In the genomic region with DNA sequence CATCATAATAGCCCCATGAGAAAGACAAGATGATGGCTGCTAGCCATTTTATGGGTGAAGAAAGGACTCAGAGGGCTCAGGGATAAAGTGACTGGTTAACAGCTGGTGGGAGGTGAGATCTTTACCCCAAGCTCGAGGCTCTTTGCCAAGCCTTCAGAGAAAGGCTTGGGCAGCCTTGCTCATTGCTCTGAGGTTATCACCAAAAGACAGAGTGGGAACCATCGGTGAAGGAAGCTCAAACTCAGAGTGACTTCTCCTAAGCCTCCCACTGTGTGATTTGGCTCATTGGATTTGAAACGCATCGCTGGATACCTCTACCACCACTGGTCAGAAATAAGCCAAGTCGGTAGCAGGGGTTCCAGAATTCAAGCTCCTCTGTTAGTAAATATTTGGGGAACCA, we compare ENCODE assay signal across 12 mouse cellular contexts. TPM values are rescaled to one million over a fixed set of nuclear protein-coding genes. Genes with fewer than 3 reads are reported as not detected.
DNase-seq lines count a peak whose midpoint lies in the region; ATAC-seq and TF ChIP-seq lines count a peak whose summit lies in the region.
"Had no signal": no experiment of that assay in that cellular context is flagged by ENCODE, and none has a peak within 500 bp of the region (broad histone marks: within the 10 kb centered on the region; RNA-seq: fewer than 3 reads in every experiment).

No protein-coding gene starts in this region.

- H3K36me3 ChIP-seq in forebrain, embryonic 10.5 days (replicated peaks) = no peaks in the 10 kb centered on the region
- no peaks in the 10 kb centered on the region for H3K36me3 ChIP-seq in forebrain, embryonic 15.5 days
- no peaks in the 10 kb centered on the region for H3K36me3 ChIP-seq in midbrain, embryonic 10.5 days
- H3K36me3 ChIP-seq in midbrain, embryonic 14.5 days (ENCODE audit: control insufficient read depth, insufficient read depth, low read length) = no peaks in the 10 kb centered on the region
- H3K36me3 ChIP-seq in heart, embryonic 10.5 days = no peaks in the 10 kb centered on the region
- H3K36me3 ChIP-seq: embryonic facial prominence, embryonic 12.5 days; heart, embryonic 15.5 days; hindbrain, embryonic 12.5 days; neural tube, embryonic 12.5 days had no signal

- no peak overlapping the region for H3K9ac ChIP-seq in forebrain, embryonic 15.5 days (replicated peaks)
- no peak overlapping the region for H3K9ac ChIP-seq in midbrain, embryonic 14.5 days (replicated peaks; ENCODE audit: low read length)
- H3K9ac ChIP-seq: embryonic facial prominence, embryonic 12.5 days; heart, embryonic 15.5 days; hindbrain, embryonic 12.5 days; liver, embryonic 14.5 days had no signal

- peak overlapping the region; percentile 80 for H3K27ac ChIP-seq in forebrain, embryonic 10.5 days
- H3K27ac ChIP-seq in forebrain, embryonic 15.5 days (replicated peaks) = no peak overlapping the region
- peak overlapping the region; percentile 78 for H3K27ac ChIP-seq in midbrain, embryonic 10.5 days (replicated peaks)
- H3K27ac ChIP-seq in midbrain, embryonic 14.5 days (replicated peaks; ENCODE audit: low read depth, low read length) = no peak overlapping the region
- H3K27ac ChIP-seq in heart, embryonic 10.5 days = no peak overlapping the region
- H3K27ac ChIP-seq: embryonic facial prominence, embryonic 12.5 days; heart, embryonic 15.5 days; liver, embryonic 14.5 days; neural tube, embryonic 12.5 days had no signal

- in situ Hi-C loops in Patski (cut with MboI; ENCODE audit: low pct_unique_long_range_greater_than_20kb) = loop anchor here (10.0 to 25.0 kb wide), 2 partner anchors 665 to 763 kb away; no protein-coding TSS in a partner anchor

- no peak for TF ChIP-seq CTCF in Patski (IDR thresholded peaks at IDR 0.05)

- peaks cover 86% of the 10 kb centered on the region for H3K27me3 ChIP-seq in forebrain, embryonic 10.5 days (ENCODE audit: poor library complexity, severe bottlenecking)
- H3K27me3 ChIP-seq in forebrain, embryonic 15.5 days = no peaks in the 10 kb centered on the region
- peaks cover 84% of the 10 kb centered on the region for H3K27me3 ChIP-seq in midbrain, embryonic 10.5 days (ENCODE audit: low read depth, poor library complexity, severe bottlenecking)
- H3K27me3 ChIP-seq in midbrain, embryonic 14.5 days (ENCODE audit: control insufficient read depth, insufficient read depth, low read length) = no peaks in the 10 kb centered on the region
- H3K27me3 ChIP-seq in Patski = no peaks in the 10 kb centered on the region
- peaks cover 4% of the 10 kb centered on the region for H3K27me3 ChIP-seq in heart, embryonic 10.5 days (ENCODE audit: insufficient read depth, poor library complexity, severe bottlenecking)
- H3K27me3 ChIP-seq: embryonic facial prominence, embryonic 12.5 days; heart, embryonic 15.5 days; hindbrain, embryonic 12.5 days; neural tube, embryonic 12.5 days had no signal

- no peaks in the 10 kb centered on the region for H3K9me3 ChIP-seq in forebrain, embryonic 10.5 days
- no peaks in the 10 kb centered on the region for H3K9me3 ChIP-seq in forebrain, embryonic 15.5 days
- no peaks in the 10 kb centered on the region for H3K9me3 ChIP-seq in midbrain, embryonic 10.5 days (replicated peaks)
- H3K9me3 ChIP-seq in midbrain, embryonic 14.5 days (ENCODE audit: control insufficient read depth, low read length) = no peaks in the 10 kb centered on the region
- H3K9me3 ChIP-seq in heart, embryonic 10.5 days = no peaks in the 10 kb centered on the region
- H3K9me3 ChIP-seq: embryonic facial prominence, embryonic 12.5 days; heart, embryonic 15.5 days; hindbrain, embryonic 12.5 days; neural tube, embryonic 12.5 days had no signal

- DNase-seq in forebrain, embryonic 10.5 days (ENCODE audit: extremely low spot score, low spot score) = no peak
- no peak for DNase-seq in midbrain, embryonic 10.5 days (ENCODE audit: low spot score)
- DNase-seq in midbrain, embryonic 14.5 days = no peak
- DNase-seq in Patski (ENCODE audit: low read depth, low spot score) = peak; percentile 64
- no peak for DNase-seq in heart, embryonic 10.5 days (ENCODE audit: low spot score)
- DNase-seq in lung, adult 18-20 months = no peak

- POLR2A ChIA-PET in Patski (lab: Charles Lee) = no interaction called here

- H3K4me2 ChIP-seq in forebrain, embryonic 15.5 days (replicated peaks) = no peak overlapping the region
- no peak overlapping the region for H3K4me2 ChIP-seq in midbrain, embryonic 14.5 days (ENCODE audit: low read length)

- CTCF ChIA-PET in Patski (lab: Charles Lee) = interaction anchor here (0.5 to 3.1 kb wide), 15 partner anchors 12 to 763 kb away, joined by 3 to 22 read pairs (median 3); no protein-coding TSS in a partner anchor

- 6% methylated on average over 5 of the region's 5 CpGs for WGBS in forebrain, embryonic 10.5 days
- 10% methylated on average over 5 of the region's 5 CpGs for WGBS in forebrain, embryonic 15.5 days
- WGBS in midbrain, embryonic 10.5 days = 7% methylated on average over 5 of the region's 5 CpGs
- WGBS in midbrain, embryonic 14.5 days = 8% methylated on average over 5 of the region's 5 CpGs
- 36% methylated on average over 5 of the region's 5 CpGs for WGBS in heart, embryonic 10.5 days

- ATAC-seq in forebrain, embryonic 15.5 days (replicated peaks) = no peak
- ATAC-seq in midbrain, embryonic 14.5 days (ENCODE audit: low FRiP score, low TSS enrichment) = no peak
- ATAC-seq in Patski = peak; percentile 13

- H3K4me3 ChIP-seq in forebrain, embryonic 10.5 days = no peak overlapping the region
- no peak overlapping the region for H3K4me3 ChIP-seq in forebrain, embryonic 15.5 days
- peak overlapping the region; percentile 41; the same call in 1 of the 2 replicates for H3K4me3 ChIP-seq in midbrain, embryonic 10.5 days
- H3K4me3 ChIP-seq in midbrain, embryonic 14.5 days (replicated peaks; ENCODE audit: low read depth, low read length) = no peak overlapping the region
- no peak overlapping the region for H3K4me3 ChIP-seq in heart, embryonic 10.5 days
- H3K4me3 ChIP-seq: neural tube, embryonic 12.5 days had no signal

- H3K4me1 ChIP-seq in forebrain, embryonic 10.5 days = peaks cover 25% of the 10 kb centered on the region
- peaks cover 5% of the 10 kb centered on the region for H3K4me1 ChIP-seq in forebrain, embryonic 15.5 days
- peaks cover 40% of the 10 kb centered on the region for H3K4me1 ChIP-seq in midbrain, embryonic 10.5 days
- peaks cover 5% of the 10 kb centered on the region; the same call in 1 of the 2 replicates for H3K4me1 ChIP-seq in midbrain, embryonic 14.5 days (ENCODE audit: control insufficient read depth, insufficient read depth, low read length)
- H3K4me1 ChIP-seq in heart, embryonic 10.5 days = no peaks in the 10 kb centered on the region; the same call in 1 of the 2 replicates
- H3K4me1 ChIP-seq: embryonic facial prominence, embryonic 12.5 days had no signal

RNA-seq across cellular contexts. Expression of a gene that starts 19.1 kb away (rescaled TPM):
- polyA plus RNA-seq in forebrain, embryonic 10.5 days (2016; fragmentation: Nextera tagmentation; extraction: Ambion mirVana) = 22.1 and 27.9 TPM in 2 replicates
- 103 and 117 TPM in 2 replicates for polyA plus RNA-seq in forebrain, embryonic 15.5 days (2015; fragmentation: Nextera tagmentation; extraction: Ambion mirVana)
- polyA plus RNA-seq in midbrain, embryonic 10.5 days (2016; fragmentation: Nextera tagmentation; extraction: Ambion mirVana) = 26.5 and 27.4 TPM in 2 replicates
- polyA plus RNA-seq in midbrain, embryonic 14.5 days (2014; fragmentation: Nextera tagmentation; extraction: Ambion mirVana) = 35.3 and 38.0 TPM in 2 replicates
- 5.4 TPM for polyA plus RNA-seq in Patski (2021)
- 7.6 and 16.8 TPM in 2 replicates for polyA plus RNA-seq in heart, embryonic 10.5 days (2016; fragmentation: Nextera tagmentation; extraction: Ambion mirVana)

Comparison
In these comparisons a context has a peak if more than half of its experiments do, and no peak if none do; other contexts are left out.
1. H3K27ac ChIP-seq: peak in forebrain, embryonic 10.5 days (single experiment) and midbrain, embryonic 10.5 days (single experiment); none in forebrain, embryonic 15.5 days (single experiment), midbrain, embryonic 14.5 days (single experiment) and heart, embryonic 10.5 days (single experiment).